Mouse (Mus musculus): ENCODE data around the gene Cdh23. TPM values are rescaled to one million over a fixed set of nuclear protein-coding genes. Genes with fewer than 3 reads are reported as not detected.

The Cdh23 gene
- total RNA-seq, 1 experiment = 2.3 TPM

DNA sequence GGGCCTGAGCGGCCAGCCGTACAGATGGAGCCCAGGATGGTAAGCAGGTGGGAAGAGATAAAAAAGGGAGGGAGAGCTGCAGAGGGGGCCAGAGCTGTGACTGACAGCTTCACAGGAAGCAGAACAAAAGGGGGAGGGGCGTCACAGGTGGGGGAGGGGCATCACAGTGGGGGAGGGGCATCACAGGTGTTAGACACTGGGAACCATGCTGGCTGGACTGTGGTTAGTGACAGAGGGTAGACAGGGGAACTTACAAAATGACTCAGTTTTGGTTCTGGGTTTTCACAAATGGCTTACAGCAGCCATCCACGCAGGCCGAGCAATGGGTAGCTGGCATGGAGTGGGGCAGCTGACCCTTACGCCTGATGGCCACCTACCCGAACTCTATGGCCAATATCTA, 45.1 kb upstream of the Cdh23 start:
- in situ Hi-C loops (cut with MboI; ENCODE audit: low sequenced_read_pairs in 2 of 2, unreplicated experiment in 2 of 2) = no loop called here
- no peaks in the 10 kb centered on the region for H3K9me3 ChIP-seq (ENCODE audit: control insufficient read depth, insufficient read depth, low read depth, low read length)
- TF ChIP-seq CHD2 (IDR thresholded peaks at IDR 0.05; ENCODE audit: low read depth, low read length) (no peak), ZNF384 (IDR thresholded peaks at IDR 0.05; ENCODE audit: low read depth, low read length) (no peak), HCFC1 (IDR thresholded peaks at IDR 0.05; ENCODE audit: borderline replicate concordance, insufficient read depth, low read length) (no peak), MAFK (IDR thresholded peaks at IDR 0.05; ENCODE audit: insufficient read depth, low read depth, low read length) (no peak), ZC3H11A (IDR thresholded peaks at IDR 0.05; ENCODE audit: borderline replicate concordance, low read depth, low read length) (no peak)
- no peak overlapping the region for H3K9ac ChIP-seq (ENCODE audit: insufficient read depth, low read depth, low read length, poor library complexity, severe bottlenecking)
- H3K27ac ChIP-seq (ENCODE audit: insufficient read depth, low read depth, low read length, poor library complexity, severe bottlenecking) = no peak overlapping the region
- no peak overlapping the region for H3K4me3 ChIP-seq (ENCODE audit: insufficient read depth in 1 of 2, low read depth in 1 of 2, low read length in 2 of 2, poor library complexity in 1 of 2, severe bottlenecking in 1 of 2)
- DNase-seq (ENCODE audit: low read depth, low spot score) = no peak
- H3K36me3 ChIP-seq (ENCODE audit: control insufficient read depth, insufficient read depth, low read length, poor library complexity, severe bottlenecking) = no peaks in the 10 kb centered on the region; the same call in 1 of the 2 replicates
- H3K4me1 ChIP-seq (ENCODE audit: control insufficient read depth in 2 of 2, insufficient read depth in 2 of 2, low read length in 2 of 2, poor library complexity in 1 of 2) = peaks cover 5 to 10% of the 10 kb centered on the region in 2 experiments; a peak in 3 of 4 replicates

DNA sequence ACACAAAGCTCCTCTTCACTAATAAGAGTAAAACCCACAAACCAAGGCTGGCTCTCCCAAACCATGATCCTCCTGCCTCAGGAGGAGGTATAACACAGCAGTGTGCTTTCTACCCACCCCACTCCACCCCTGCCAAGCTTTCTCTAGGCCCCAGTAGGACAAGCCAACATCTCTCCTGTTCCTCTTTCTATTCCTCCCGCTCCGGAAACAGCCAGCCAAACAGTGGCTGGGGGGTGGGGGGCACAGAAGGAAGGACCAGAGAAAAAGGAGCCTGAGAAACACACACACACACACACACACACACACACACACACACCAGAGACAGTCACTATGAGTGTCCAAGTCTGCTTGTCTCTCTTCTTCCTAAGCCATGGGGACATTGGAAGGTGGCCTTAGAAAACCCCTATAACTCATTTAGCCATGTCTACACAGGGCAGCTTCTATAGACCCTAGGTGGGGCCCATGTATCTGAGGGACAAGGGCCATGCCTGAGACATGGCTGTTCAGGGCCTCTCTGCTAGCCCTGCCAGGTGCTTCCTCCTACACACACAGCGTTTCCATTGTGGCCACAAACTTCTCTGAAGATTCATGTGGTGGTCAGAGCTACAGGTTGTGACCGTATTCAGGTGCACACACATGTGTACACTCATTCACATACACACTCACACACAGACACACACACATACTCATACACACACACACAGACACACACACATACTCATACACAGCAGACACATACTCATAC, 43.5 kb upstream of the Cdh23 start:
- Histone ChIP-seq H3K9me3 (ENCODE audit: control insufficient read depth, insufficient read depth, low read depth, low read length) (no peaks in the 10 kb centered on the region), H3K4me1 (ENCODE audit: control insufficient read depth in 2 of 2, insufficient read depth in 2 of 2, low read length in 2 of 2, poor library complexity in 1 of 2) (peaks cover 5 to 12% of the 10 kb centered on the region in 2 experiments; a peak in 3 of 4 replicates), H3K4me3 (ENCODE audit: insufficient read depth in 1 of 2, low read depth in 1 of 2, low read length in 2 of 2, poor library complexity in 1 of 2, severe bottlenecking in 1 of 2) (no peak overlapping the region), H3K9ac (ENCODE audit: insufficient read depth, low read depth, low read length, poor library complexity, severe bottlenecking) (no peak overlapping the region), H3K36me3 (ENCODE audit: control insufficient read depth, insufficient read depth, low read length, poor library complexity, severe bottlenecking) (no peaks in the 10 kb centered on the region; the same call in 1 of the 2 replicates), H3K27ac (ENCODE audit: insufficient read depth, low read depth, low read length, poor library complexity, severe bottlenecking) (no peak overlapping the region)
- DNase-seq (ENCODE audit: low read depth, low spot score) = no peak
- in situ Hi-C loops (cut with MboI; ENCODE audit: low sequenced_read_pairs in 2 of 2, unreplicated experiment in 2 of 2) = no loop called here
- no peak for TF ChIP-seq HCFC1 (IDR thresholded peaks at IDR 0.05; ENCODE audit: borderline replicate concordance, insufficient read depth, low read length)
- TF ChIP-seq MAFK (IDR thresholded peaks at IDR 0.05; ENCODE audit: insufficient read depth, low read depth, low read length) = no peak
- no peak for TF ChIP-seq CHD2 (IDR thresholded peaks at IDR 0.05; ENCODE audit: low read depth, low read length)
- no peak for TF ChIP-seq ZC3H11A (IDR thresholded peaks at IDR 0.05; ENCODE audit: borderline replicate concordance, low read depth, low read length)
- no peak for TF ChIP-seq ZNF384 (IDR thresholded peaks at IDR 0.05; ENCODE audit: low read depth, low read length)

DNA sequence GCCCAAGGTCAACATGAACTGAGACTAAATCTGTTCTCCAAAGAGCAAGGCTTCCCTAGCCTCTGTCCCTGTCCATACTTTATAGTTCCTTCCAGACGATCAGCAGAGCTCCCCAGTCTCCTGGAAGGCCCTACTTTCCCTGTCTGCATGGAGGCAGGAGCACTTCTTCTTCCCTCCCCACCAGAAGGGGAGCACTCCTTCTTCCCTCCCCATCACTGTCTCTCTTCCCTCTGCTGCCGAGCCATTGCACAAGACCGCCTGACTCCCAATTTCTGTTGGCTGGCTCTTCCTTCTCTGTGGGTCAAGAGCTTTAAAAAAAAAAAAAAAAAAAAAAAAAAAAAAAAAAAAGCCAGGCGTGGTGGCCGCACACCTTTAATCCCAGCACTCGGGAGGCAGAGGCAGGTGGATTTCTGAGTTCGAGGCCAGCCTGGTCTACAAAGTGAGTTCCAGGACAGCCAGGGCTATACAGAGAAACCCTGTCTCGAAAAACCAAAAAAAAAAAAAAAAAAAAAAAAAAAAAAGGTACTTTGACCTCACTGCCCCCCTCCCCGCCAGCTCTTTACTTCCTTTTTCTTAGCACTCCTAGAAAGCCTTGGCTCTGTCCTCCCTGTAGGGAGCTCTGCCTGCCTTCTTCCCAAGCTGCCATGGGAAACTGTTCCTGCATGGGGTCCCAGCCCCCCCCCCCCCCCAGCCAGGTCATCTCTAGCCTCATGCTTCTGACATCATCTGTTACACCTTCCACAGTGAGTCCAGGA, 41.8 kb upstream of the Cdh23 start:
- Histone ChIP-seq H3K9me3 (ENCODE audit: control insufficient read depth, insufficient read depth, low read depth, low read length) (no peaks in the 10 kb centered on the region), H3K4me3 (ENCODE audit: insufficient read depth in 1 of 2, low read depth in 1 of 2, low read length in 2 of 2, poor library complexity in 1 of 2, severe bottlenecking in 1 of 2) (no peak overlapping the region), H3K27ac (ENCODE audit: insufficient read depth, low read depth, low read length, poor library complexity, severe bottlenecking) (no peak overlapping the region), H3K36me3 (ENCODE audit: control insufficient read depth, insufficient read depth, low read length, poor library complexity, severe bottlenecking) (no peaks in the 10 kb centered on the region; the same call in 1 of the 2 replicates), H3K9ac (ENCODE audit: insufficient read depth, low read depth, low read length, poor library complexity, severe bottlenecking) (no peak overlapping the region), H3K4me1 (ENCODE audit: control insufficient read depth in 2 of 2, insufficient read depth in 2 of 2, low read length in 2 of 2, poor library complexity in 1 of 2) (peaks cover 5 to 15% of the 10 kb centered on the region in 2 experiments; a peak in 3 of 4 replicates)
- no peak for DNase-seq (ENCODE audit: low read depth, low spot score)
- TF ChIP-seq ZNF384 (IDR thresholded peaks at IDR 0.05; ENCODE audit: low read depth, low read length) = peak; percentile 76; the same call in 1 of the 2 replicates
- TF ChIP-seq HCFC1 (IDR thresholded peaks at IDR 0.05; ENCODE audit: borderline replicate concordance, insufficient read depth, low read length) = no peak
- TF ChIP-seq CHD2 (IDR thresholded peaks at IDR 0.05; ENCODE audit: low read depth, low read length) = no peak
- no peak for TF ChIP-seq ZC3H11A (IDR thresholded peaks at IDR 0.05; ENCODE audit: borderline replicate concordance, low read depth, low read length)
- in situ Hi-C loops (cut with MboI; ENCODE audit: low sequenced_read_pairs in 2 of 2, unreplicated experiment in 2 of 2) = no loop called here

DNA sequence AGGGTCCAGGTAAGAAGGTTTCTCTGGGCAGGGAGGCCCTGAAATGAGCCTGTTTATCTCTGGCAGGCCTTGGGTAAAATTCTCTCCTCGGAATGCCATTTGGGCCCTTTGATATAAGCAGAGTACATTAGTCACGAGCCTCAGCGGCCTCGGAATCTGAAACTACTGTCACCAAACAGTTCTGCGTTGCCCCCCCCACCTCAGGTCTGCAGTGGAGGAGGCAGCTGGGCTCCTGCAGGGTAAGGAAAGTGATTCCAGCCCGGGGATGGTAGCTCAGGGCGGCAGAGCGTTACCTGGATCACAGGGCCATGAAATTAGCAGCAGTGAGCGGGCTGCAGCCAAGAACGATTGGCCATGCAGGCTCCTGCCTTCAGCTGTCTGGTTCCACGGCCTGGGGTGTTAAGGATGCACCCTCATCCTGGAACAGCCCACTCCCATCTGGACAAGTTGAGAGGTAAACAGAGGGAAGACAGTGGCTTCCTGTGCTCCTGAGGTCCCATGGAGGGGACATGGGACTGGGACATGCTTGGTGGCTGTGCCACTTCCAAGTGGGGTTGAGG, 41.0 kb upstream of the Cdh23 start:
- no peak overlapping the region for H3K27ac ChIP-seq (ENCODE audit: insufficient read depth, low read depth, low read length, poor library complexity, severe bottlenecking)
- H3K9me3 ChIP-seq (ENCODE audit: control insufficient read depth, insufficient read depth, low read depth, low read length) = no peaks in the 10 kb centered on the region
- no peak overlapping the region for H3K9ac ChIP-seq (ENCODE audit: insufficient read depth, low read depth, low read length, poor library complexity, severe bottlenecking)
- H3K4me3 ChIP-seq (ENCODE audit: insufficient read depth in 1 of 2, low read depth in 1 of 2, low read length in 2 of 2, poor library complexity in 1 of 2, severe bottlenecking in 1 of 2) = no peak overlapping the region
- no peak for DNase-seq (ENCODE audit: low read depth, low spot score)
- TF ChIP-seq CHD2 (IDR thresholded peaks at IDR 0.05; ENCODE audit: low read depth, low read length) (no peak), ZC3H11A (IDR thresholded peaks at IDR 0.05; ENCODE audit: borderline replicate concordance, low read depth, low read length) (no peak)
- in situ Hi-C loops (cut with MboI; ENCODE audit: low sequenced_read_pairs in 2 of 2, unreplicated experiment in 2 of 2) = no loop called here
- H3K36me3 ChIP-seq (ENCODE audit: control insufficient read depth, insufficient read depth, low read length, poor library complexity, severe bottlenecking) = no peaks in the 10 kb centered on the region; the same call in 1 of the 2 replicates
- H3K4me1 ChIP-seq (ENCODE audit: control insufficient read depth in 2 of 2, insufficient read depth in 2 of 2, low read length in 2 of 2, poor library complexity in 1 of 2) = peaks cover 3 to 17% of the 10 kb centered on the region in 2 experiments; a peak in 3 of 4 replicates
